Mouse (Mus musculus) lung, postnatal 0 days (tissue): Measurements from ENCODE around the gene Ppcdc. TPM values are rescaled to one million over a fixed set of nuclear protein-coding genes. Genes with fewer than 3 reads are reported as not detected.

Source experiments
- ATAC-seq: fragments of 200-750 bp; cut with Nextera tagmentation; 2 replicates; pipeline ENCODE4 v1.8.0; 2017; ENCODE audit warnings: moderate library complexity
- DNase-seq: peaks from one replicate; pipeline ENCODE4 v3.0.0-alpha.2; 2016; ENCODE audit warnings: low spot score
- H3K27ac ChIP-seq: fragments of 300-500 bp; sonication (generic); 2 replicates; pipeline ENCODE4 v1.5.1; 2014; ENCODE audit warnings: antibody characterized with exemption, mild to moderate bottlenecking, low read length, mixed read lengths
- H3K27me3 ChIP-seq: fragments of 300-500 bp; sonication (generic); replicated peaks from 2 replicates; pipeline ENCODE4 v1.6.1; 2014; ENCODE audit warnings: low read length, mixed read lengths; ENCODE audit not compliant: insufficient read depth
- H3K36me3 ChIP-seq: fragments of 300-500 bp; sonication (generic); 2 replicates; pipeline ENCODE4 v1.6.1; 2014; ENCODE audit warnings: low read length, mixed read lengths; ENCODE audit not compliant: insufficient read depth
- H3K4me1 ChIP-seq: fragments of 300-500 bp; sonication (generic); 2 replicates; pipeline ENCODE4 v1.6.1; 2014; ENCODE audit warnings: antibody characterized with exemption, low read depth, low read length, mixed read lengths; ENCODE audit not compliant: insufficient read depth
- H3K4me2 ChIP-seq: fragments of 300-500 bp; sonication (generic); replicated peaks from 2 replicates; pipeline ENCODE4 v1.6.1; 2014; ENCODE audit warnings: low read depth, mild to moderate bottlenecking, low read length, moderate library complexity, mixed read lengths
- H3K4me3 ChIP-seq: fragments of 300-500 bp; sonication (generic); 2 replicates; pipeline ENCODE4 v1.5.1; 2014; ENCODE audit warnings: low read depth, low read length
- H3K9ac ChIP-seq: fragments of 300-500 bp; sonication (generic); replicated peaks from 2 replicates; pipeline ENCODE4 v1.6.1; 2014; ENCODE audit warnings: low read depth, mild to moderate bottlenecking
- H3K9me3 ChIP-seq: fragments of 300-500 bp; sonication (generic); 2 replicates; pipeline ENCODE4 v1.6.1; 2016; ENCODE audit warnings: low read length, mixed read lengths
- CTCF ChIP-seq: IDR thresholded peaks from 2 replicates; pipeline ENCODE4 v1.5.1; 2016; ENCODE audit warnings: antibody characterized with exemption, mild to moderate bottlenecking
- EP300 ChIP-seq: IDR thresholded peaks from 2 replicates; pipeline ENCODE4 v1.6.1; 2016; ENCODE audit warnings: antibody characterized with exemption, mild to moderate bottlenecking, control low read depth
- WGBS: fragments of 180-500 bp; shearing (Covaris S2); extraction: QIAGEN DNeasy Blood & Tissue Kit; methylation state at CpG from one replicate; pipeline ENCODE4 v1.1.7; 2014; 5-methylcytosine and 5-hydroxymethylcytosine counted together
- polyA plus RNA-seq: library from polyadenylated mRNA; unstranded; fragments of >200 nt; fragmentation: Nextera tagmentation; extraction: Ambion mirVana; gene quantifications from 2 replicates; pipeline ENCODE4 v1.2.1, GENCODE M21; 2015

The Ppcdc gene
- polyA plus RNA-seq, 1 experiment from 2014 or later = 25.9 TPM

DNA sequence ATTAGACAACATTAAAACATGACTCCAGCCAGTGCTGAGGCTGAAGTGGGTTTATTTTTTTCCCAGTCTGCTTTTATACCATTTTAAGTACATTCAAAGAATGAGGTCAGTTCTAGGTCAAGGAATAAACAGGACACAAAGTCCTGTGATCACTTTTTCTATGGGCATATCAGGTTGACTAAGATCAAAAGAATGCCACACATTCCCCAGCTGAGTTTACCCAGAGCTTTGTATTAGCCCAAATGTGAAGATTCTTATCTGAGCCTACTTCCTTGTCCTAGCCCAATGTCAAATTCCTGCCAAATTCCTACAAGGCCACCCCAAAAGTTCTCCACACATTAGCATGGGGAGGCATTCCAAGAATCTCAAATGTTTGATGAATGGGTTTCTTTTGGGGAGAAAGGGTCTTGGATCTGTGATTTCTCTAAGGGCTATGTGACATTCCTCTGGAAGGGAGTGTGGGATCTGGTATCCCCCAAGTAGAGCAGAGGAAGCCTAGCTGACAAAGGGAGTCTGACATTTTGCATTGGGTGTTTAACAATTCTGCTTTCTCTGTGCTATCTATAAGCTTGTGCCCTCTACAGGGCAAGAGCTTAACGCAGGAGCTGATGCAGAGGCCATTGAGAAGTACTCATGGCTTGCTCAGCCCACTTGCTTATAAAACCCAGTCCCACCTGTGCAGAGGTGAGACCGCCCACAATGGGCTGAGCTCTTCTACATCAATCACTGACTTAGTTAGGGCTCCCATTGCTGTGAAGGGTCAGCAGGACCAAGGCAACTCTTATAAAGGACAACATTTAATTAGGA lies 85.3 kb downstream of the Ppcdc start:
- Histone ChIP-seq H3K4me3 (no peak overlapping the region), H3K27ac (no peak overlapping the region), H3K4me2 (no peak overlapping the region), H3K27me3 (no peaks in the 10 kb centered on the region), H3K36me3 (no peaks in the 10 kb centered on the region), H3K9me3 (no peaks in the 10 kb centered on the region), H3K4me1 (no peaks in the 10 kb centered on the region), H3K9ac (no peak overlapping the region)
- peak; percentile 6 for DNase-seq
- no peak for TF ChIP-seq CTCF
- TF ChIP-seq EP300 = peak; percentile 52; the same call in 1 of the 2 replicates
- 61% methylated on average over 2 of the region's 2 CpGs for WGBS
- ATAC-seq = peak; percentile 37; the same call in 1 of the 2 replicates

GRCm38 (mm10) chr9:57351277-57351676 lies 88.6 kb downstream of the Ppcdc start:
- 73% methylated on average over 2 of the region's 2 CpGs for WGBS
- Histone ChIP-seq H3K9ac (no peak overlapping the region), H3K4me3 (no peak overlapping the region), H3K9me3 (no peaks in the 10 kb centered on the region), H3K27me3 (no peaks in the 10 kb centered on the region), H3K27ac (no peak overlapping the region), H3K4me2 (no peak overlapping the region), H3K36me3 (no peaks in the 10 kb centered on the region), H3K4me1 (no peaks in the 10 kb centered on the region)
- DNase-seq = no peak
- ATAC-seq = no peak
- TF ChIP-seq CTCF (peak; percentile 55), EP300 (no peak)

DNA sequence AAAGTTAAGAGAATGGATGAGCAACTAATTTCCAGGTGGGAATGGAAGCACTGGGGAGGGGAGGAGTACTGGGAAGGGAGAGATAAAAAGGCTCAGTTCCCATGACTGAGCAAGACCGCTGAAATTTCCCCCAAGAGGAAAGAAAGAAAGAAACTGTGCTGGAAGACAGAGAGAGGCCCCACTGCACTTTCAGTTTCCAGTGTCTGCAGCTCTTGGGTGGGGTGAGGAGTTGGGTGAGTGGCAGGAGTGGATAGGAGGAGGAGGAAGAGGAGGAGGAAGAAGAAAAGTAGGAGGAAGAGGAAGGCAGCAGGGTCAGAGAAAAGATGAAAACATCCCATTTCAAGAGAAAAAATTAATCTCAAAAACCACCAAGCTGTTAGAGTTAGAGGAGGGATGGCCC lies 94.0 kb downstream of the Ppcdc start:
- no peaks in the 10 kb centered on the region for H3K27me3 ChIP-seq
- no peaks in the 10 kb centered on the region for H3K9me3 ChIP-seq
- no peaks in the 10 kb centered on the region for H3K4me1 ChIP-seq
- H3K27ac ChIP-seq = no peak overlapping the region
- WGBS = 53% methylated on average over 1 of the region's 1 CpGs
- H3K36me3 ChIP-seq = no peaks in the 10 kb centered on the region
- TF ChIP-seq CTCF (no peak), EP300 (no peak)
- no peak for ATAC-seq
- H3K4me3 ChIP-seq = no peak overlapping the region
- no peak overlapping the region for H3K9ac ChIP-seq
- DNase-seq = no peak
- no peak overlapping the region for H3K4me2 ChIP-seq

DNA sequence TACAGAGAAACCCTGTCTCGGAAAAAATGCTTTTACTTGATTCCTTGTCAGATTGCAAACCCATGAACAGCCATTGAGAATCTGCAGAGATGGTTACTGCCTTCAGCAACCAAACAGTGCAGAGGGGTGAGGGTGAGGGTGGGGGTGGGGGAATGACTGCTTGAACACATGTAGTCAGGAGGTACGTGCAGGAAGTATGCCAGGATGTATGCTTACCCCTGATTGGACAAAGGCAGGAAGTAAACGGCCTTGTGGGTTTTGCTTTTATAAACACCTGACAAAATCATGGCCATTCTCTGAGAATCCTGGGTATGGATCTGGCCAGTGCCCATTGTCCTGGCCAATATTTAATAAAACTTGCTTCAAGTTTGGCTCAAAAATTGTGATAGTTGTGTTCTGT lies 96.2 kb downstream of the Ppcdc start:
- Histone ChIP-seq H3K4me1 (no peaks in the 10 kb centered on the region), H3K4me3 (no peak overlapping the region), H3K4me2 (no peak overlapping the region), H3K36me3 (no peaks in the 10 kb centered on the region), H3K9me3 (no peaks in the 10 kb centered on the region), H3K9ac (no peak overlapping the region), H3K27ac (0 out of 2 replicates have a peak overlapping the region, but pooled peaks have one; percentile 26), H3K27me3 (no peaks in the 10 kb centered on the region)
- TF ChIP-seq EP300 = peak; percentile 76
- TF ChIP-seq CTCF = no peak
- DNase-seq = peak; percentile 46
- ATAC-seq = peak; percentile 86
- WGBS = 54% methylated on average over 3 of the region's 3 CpGs

DNA sequence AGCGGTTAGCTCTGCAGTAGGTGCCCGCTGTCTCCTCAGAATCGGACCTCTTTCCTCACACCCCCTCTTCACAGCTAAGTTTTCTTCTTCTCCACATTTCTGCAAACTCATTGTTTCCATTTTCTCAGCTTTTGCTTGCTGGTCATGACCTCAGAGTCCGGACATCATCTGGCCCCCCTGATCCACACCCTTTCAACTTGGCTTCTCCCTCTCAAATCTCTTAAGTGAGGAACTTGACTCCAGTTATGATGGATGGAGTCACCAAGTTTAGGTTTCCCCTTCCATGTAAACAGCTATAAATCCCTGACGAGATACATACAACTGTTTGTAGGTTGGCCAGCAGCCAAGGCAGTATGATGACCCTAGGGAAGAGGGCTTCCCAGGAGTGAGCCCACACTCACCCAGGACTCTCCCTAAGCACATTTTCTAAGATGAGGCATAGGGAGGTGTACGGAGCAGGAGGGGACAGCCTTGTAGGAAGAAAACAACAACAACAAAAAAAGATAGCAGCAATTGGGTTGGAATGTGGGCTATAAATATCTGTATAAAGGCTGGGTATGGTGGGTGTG lies 96.9 kb downstream of the Ppcdc start:
- ATAC-seq (peak; percentile 83), DNase-seq (peak; percentile 66)
- WGBS = 38% methylated on average over 6 of the region's 6 CpGs
- Histone ChIP-seq H3K27me3 (no peaks in the 10 kb centered on the region), H3K4me2 (no peak overlapping the region), H3K9ac (no peak overlapping the region), H3K4me1 (no peaks in the 10 kb centered on the region), H3K4me3 (no peak overlapping the region), H3K9me3 (no peaks in the 10 kb centered on the region), H3K36me3 (no peaks in the 10 kb centered on the region), H3K27ac (0 out of 2 replicates have a peak overlapping the region, but pooled peaks have one; percentile 26)
- TF ChIP-seq EP300 (peak; percentile 90), CTCF (no peak)

GRCm38 (mm10) chr9:57342186-57342585 lies 97.7 kb downstream of the Ppcdc start:
- H3K4me1 ChIP-seq = no peaks in the 10 kb centered on the region
- no peak overlapping the region for H3K9ac ChIP-seq
- no peak overlapping the region for H3K27ac ChIP-seq
- H3K9me3 ChIP-seq = no peaks in the 10 kb centered on the region
- TF ChIP-seq CTCF = no peak
- no peak for TF ChIP-seq EP300
- no peaks in the 10 kb centered on the region for H3K36me3 ChIP-seq
- no peak for ATAC-seq
- H3K27me3 ChIP-seq = no peaks in the 10 kb centered on the region
- H3K4me2 ChIP-seq = no peak overlapping the region
- H3K4me3 ChIP-seq = no peak overlapping the region
- WGBS = 74% methylated on average over 3 of the region's 3 CpGs
- DNase-seq = no peak
